Mouse (Mus musculus): ENCODE results near the gene Ube2q2.
"Not testable (repeated sequence)": the region's sequence is repeated elsewhere in the genome, so short reads cannot be mapped to it uniquely, and the experiment has no call there.

Ube2q2 gene

DNA sequence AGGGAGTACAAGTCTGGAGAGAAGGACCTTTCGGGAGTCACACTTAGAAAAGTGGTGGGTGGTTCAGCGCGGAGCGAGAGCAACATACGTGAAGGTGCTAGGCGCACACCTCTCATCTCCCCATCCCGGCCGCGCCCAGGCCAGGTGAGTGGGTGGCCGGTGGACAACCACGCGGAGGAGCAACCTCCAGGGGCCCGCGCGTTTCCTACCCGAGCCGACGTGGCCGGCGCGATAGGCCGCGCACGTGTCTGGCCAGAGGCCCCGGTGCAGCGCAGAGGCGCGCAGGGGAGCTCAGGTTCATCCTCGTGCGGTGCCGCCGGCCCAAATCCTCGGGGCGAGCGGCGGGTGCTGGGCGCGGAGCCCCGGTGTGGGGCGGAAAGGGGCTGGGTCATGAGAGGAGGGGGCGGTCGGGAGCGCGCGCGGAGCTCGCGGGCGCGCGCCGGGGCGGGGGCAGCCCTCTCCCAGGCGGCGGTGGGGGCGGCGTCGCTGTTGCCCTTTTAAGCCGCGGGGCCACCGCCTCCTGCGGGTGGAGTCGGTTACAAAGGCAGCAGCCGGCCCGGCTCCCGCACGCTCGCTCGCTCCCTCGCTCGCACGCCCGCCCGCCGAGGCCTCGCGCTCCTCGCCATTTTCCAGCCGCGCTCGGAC, at the start of gene Ube2q2:
Ube2q2 (plus strand) TSS at position 1 of the 645 bp plus-strand sequence.
- DNase-seq, result peak; percentile 68

DNA sequence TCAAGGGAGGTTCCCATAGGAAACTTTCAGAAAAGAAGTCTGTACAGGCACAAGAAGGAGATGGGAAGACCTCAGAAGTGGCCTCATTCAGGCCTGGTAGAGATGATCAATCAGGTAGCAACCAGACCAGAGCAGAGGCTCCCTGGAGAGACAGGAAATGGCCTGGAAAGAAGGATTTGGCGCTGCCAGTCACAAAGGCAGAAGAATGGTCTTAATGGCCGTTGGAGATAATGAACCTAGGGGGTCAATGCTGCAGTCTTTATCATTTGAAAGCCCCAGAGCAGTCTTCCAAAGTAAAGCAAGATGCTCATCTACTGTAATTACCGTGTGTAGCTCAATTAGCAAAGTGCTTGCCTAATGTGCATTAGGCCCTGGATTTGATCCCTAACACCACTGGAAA, 47.5 kb upstream of the Ube2q2 start:
- no peak for DNase-seq

DNA sequence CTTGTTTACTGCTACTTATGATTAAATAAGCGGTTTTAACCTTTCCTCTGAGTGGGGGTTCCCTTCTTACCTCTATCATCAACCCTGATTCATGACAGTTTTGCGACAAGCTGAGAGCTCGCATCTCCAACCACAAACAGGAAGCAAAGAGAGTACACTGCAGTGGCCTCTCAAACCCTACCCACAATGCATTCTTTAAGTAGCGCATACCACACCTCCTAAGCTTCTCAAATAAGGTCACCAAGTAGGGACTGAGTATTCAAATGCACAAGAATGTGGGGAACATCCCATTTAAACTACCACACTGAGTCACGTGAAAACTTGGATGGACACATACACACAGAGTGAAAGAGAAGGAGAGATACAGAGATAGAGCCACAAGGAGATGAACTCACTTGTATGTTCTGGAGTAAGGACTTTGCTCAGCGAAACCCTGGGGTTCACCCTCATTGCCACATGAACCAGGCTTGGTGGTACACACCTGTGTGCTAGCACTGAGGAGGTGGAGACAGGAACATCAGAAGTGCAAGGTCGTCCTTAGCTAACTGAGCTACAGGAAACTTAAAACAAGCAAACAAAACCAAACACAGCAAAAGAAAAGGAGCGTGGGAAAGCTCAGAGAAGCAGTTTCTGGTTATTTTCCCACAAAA, 46.3 kb upstream of the Ube2q2 start:
- no peak for DNase-seq

DNA sequence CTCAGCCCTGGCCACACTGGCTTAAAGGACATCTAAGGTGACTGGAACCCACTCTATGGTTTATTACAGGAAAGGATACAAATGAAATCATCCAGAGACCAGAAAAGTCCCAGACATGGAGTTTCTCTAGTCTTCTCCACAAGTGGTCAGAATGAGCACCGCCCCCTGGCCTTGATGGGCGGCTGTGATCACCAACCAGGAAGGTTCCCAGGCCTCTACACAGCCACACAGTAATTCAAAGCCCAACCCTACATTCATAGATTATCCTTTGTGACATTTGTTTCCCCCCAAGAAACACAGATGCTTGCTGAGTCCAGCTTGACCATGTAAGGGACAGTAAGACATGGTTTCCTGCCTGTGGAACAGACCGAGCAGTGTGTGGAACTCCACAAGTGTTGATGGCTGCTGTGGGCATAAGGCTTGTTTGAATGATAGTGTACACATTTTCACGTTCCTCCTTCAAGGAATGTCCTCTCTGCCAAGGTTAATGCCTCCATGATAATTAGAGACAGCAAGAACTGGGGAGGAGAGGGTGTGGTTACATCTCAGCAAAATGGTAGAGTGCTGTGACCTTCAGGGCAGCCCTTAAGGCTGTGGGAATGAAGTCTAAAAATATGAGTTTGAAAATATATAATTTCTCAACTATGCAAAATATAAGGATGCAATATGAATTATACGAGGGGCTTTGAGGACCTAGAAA, 45.6 kb upstream of the Ube2q2 start:
- DNase-seq, result no peak

DNA sequence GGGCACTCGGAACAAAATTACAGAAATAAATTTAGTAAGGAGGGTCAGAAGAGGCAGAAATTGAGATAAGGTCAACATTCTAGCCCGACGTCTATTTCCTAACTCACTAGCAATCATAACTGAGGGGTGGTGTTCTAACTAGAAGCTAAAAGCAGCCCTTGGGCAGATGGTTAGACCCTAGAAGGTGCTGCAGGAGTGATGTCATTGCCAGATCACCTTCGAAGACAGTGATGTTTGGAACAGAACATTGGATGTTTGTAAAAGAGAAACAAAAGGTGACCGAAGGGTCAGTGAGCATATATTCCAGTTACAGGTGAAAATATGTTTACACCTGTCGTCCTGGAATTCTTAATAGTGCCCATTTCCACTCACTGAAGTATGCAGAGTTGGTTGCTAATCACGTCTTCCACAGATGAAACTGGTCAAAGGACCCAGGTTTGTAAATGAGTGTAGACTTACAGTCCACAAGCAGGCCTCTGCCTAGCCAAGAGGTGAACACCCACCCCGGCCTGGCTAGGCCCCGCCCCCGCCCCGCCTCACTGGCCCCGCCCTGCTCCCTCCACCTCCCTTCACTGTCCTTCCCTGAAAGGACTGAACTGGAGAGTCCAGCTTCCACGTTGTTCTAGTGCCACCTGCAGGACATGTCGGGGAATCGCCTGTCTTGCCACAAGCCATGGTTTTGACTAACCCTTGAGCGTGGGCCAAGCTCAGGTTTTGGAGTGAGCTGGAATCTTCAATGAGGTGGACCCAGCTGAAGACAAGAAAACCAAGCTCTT, 38.4 kb upstream of the Ube2q2 start:
- DNase-seq, result peak; percentile 87

DNA sequence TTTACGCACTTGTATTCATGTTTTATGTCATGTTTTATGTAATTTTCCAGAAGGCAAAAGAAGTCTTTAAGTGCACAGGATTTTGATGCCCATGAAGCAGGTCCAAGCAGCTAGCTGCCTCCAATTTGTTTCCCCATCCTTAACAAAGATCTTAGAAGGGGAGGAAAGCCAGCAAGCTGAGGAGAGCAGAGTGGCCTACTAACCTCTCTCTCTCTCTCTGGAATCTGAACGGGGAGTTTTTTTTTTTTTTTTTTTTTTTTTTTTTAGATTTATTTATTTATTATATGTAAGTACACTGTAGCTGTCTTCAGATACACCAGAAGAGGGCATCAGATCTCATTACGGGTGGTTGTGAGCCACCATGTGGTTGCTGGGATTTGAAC, 37.8 kb upstream of the Ube2q2 start:
- not testable (repeated sequence) for DNase-seq

DNA sequence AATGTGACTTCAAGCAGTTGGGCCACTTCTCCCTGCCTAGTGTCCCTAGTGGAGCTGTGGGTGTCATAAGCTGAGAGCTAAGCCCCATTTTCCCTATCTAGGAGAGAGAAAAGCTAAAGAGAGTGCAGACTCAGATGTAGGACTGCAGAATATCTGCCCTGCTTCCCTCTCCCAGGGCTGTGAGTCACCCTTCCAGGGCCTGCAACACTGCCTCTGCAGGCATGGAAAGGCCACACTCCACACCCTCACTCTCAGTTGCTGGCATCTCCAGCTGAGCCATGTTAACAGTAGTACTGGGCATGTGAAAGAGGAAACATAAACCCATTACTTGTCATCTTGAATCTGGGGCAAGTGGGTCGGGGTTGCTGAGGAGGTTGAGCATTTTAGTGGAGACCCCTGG, 33.9 kb upstream of the Ube2q2 start:
- no peak for DNase-seq

DNA sequence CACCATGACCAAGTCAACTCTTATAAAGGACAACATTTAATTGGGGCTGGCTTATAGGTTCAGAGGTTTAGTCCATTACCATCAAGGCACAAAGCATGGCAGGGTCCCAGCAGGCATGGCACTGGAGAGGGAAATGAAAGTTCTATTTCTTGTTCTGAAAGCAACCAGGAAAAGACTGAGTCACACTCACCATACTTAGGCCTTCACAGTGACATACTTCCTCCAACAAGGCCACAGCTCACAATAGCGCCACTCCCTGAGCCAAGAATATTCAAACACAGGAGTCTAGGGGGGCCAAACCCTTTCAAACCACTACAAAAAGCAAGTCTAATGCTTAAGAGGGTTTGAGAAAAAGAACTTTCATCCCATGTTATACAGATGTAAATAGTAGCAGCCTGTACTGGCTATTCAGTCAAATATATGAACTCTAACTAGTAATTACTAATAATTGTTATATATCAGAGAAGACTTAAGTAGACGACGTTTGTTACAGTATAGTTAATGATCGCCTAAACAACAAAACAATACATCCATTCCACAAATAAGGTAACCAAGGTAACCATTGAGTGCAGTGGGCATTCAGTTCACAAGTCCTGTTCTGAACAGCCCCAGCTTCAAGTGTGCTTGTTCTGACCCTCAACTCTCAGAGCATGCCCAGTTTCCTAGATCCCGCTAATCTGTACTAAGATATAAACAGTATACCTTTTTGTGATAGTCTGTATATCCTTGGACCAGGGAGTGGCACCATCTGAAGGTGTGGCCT, 31.2 kb upstream of the Ube2q2 start:
- DNase-seq, result no peak

DNA sequence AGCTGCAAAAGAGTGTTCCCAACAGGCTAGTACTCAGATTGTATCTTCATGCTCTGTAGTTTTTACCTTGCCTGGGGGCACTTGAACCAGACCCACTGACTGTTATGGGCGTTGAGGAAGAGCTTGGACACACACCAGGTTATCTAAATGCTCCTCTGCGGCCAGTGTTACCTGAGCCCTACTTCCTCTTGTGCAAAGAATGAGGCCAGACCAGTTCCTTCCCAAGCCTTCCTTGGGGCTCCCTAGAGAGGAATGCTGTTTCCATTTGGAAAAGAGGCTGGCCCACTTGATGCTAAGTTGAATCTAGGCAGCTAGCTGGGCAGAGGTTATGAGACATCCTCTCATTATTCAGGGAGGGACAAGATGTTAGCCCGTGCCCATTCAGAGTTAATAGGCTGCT, 26.1 kb upstream of the Ube2q2 start:
- DNase-seq, result no peak

DNA sequence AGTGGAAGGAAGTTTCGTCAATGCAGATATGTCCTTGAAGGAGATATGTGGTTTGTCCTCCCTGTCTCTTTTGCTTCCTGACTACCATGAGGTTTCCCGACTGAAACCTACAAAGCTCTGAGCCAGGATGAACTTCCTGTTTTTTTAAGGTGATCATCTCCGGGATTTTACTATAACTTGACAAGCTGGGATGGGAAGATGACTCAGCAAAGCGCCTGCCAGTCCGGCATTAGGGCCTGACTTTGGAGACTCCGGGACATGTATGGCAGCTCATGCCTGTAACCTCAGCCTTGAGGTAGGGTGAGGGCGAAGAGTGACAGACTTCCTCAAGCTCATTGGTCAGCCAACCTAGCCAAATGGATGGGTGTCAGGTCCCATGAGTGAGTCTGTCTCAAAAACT, 22.9 kb upstream of the Ube2q2 start:
- DNase-seq, result no peak

DNA sequence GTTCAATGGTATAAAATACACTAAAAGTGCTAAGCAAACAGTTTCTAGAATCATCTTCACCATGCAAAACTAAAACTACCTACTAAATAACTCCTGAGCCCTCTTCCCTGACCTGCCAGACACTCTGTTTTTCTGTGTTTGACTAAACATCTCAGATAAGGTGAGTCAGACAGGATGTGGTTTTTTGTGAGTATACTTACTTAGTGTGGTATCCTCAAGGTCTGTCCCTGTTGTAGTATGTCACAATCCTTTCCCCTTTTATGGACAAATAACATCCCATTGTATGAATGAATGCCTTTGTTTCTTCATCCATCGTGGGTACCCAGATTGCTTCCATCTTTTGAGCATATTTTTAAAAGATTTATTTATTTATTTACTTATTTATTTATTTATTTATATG, 22.4 kb upstream of the Ube2q2 start:
- no peak for DNase-seq

DNA sequence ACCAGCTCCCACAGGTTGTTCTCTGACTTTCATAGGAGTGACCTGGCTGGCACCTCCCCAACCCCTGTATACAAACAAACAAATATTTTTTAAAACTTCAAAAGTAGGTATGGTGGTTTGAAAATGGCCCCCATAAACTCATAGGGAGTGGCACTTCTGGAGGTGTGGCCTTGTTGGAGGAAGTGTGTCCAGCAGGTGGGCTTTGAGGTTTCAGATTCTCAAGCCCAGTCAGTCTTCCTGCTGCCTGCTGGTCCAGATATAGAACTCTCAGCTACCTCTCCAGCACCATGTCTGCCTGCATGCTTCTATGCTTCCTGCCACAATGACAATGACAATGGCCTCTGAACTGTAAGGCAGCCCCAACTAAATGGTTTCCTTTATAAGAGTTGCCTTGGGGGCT, 16.8 kb upstream of the Ube2q2 start:
- DNase-seq, result no peak

DNA sequence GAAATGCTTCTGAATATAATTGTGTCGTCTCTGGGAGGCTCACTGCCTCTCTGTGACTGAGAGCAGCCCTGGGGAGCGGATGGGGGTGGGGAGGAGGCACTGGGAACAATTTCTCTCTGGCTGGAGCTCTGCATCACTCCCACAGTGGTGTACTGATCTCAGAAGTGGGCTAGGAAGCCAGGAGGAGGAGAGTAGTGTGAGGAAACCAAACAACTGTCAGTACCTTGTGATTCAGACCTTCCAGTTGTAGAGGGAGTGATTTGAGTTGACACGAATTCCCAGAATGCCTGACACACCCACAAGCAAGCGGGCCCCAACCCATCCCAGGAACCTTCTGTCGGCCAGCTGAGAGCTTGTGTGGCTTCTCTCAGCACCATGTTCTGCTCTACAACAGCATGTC, 12.1 kb upstream of the Ube2q2 start:
- DNase-seq, result no peak

DNA sequence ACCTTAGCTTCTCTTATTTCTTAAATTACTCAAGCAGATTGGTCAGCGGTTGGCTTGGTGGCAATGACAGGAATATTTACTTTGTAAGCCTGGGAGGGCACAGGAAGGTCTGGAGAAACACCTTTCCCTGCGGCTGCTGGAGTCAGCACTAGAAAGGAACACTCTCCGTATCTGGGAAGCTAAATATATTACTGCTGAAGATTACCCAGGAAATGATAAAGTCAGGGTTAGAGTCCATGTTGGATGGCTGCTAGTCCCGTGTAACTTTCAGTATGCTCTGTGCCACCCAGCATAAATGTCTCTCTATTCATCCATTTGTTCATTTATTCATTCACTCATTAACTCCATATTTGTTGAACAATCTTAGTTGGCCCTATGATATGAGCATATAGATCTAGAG, 11.5 kb upstream of the Ube2q2 start:
- no peak for DNase-seq

DNA sequence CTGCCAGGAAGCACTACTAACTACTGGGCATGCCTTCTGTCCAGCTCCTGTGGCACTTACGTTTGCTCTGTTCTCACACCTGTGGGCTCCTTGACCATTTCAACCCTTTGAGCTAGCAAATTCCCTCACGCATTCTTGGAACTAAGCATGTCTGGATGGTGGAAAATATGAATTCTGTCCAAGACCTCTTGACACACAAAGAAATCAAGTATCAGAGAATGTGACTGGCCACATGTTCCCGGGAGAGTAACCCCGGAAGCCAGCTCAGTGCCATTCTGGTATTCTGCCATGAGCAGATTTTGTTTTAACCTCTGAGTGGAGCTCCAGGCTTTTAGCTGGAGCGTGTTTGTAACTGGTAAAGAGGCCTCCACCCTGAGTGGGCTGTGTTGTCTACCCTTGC, 8.7 kb upstream of the Ube2q2 start:
- no peak for DNase-seq

DNA sequence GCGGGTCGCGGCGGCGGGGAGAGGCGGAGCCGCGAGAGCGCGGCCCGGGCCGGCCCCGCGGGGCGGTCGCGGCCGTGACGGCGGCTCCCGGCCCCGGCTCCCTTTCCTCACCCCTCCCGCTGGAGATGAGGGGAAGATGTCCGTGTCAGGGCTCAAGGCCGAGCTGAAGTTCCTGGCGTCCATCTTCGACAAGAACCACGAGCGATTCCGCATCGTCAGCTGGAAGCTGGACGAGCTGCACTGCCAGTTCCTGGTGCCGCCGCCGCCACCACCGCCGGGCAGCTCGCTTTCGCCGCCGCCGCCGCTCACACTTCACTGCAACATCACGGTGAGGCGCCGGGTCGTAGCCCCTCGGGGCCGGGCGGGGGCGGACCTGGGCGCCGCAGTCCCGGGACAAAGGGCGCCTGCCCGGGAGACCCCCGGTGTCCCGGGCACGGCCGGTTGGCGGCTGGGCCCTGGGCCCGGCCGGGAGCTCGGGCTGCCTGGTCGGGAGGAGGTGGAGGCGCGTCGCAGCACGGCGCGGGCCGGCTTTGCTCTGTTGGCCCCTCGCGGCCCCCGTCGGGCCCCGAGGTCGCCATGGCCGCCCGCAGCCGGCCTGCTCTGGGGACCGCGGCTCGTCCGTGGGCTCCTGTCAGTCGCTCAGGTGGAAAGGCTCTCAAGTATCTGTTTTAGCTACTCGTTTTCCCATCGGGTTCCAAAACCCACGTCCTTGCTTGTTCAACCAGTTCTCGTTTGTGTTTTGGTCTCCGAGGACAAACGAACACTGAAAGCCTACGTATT, 1.0 kb downstream of the Ube2q2 start:
- DNase-seq, result peak; percentile 50

DNA sequence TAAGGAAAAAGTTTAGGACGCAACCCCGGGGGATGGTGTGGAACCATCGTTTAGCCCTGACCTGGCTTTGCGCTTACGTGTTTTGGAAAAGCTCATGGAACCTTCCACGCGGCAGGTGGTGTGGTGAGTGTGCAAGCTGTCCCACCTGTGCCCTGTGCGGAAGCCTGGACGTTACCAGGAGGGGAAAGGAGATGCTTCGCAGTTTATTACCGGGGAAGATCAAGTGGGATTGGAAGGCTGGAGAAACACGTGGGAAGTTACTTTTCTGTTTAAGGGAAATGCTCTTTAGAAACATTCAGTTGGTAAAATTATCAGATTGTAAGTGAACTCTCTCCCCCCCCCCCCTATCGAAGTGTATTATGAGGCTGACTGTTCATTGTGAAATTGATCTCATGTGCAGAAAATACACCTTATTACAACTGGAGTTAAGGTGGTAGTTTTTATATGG, 1.6 kb downstream of the Ube2q2 start:
- peak; percentile 47 for DNase-seq

DNA sequence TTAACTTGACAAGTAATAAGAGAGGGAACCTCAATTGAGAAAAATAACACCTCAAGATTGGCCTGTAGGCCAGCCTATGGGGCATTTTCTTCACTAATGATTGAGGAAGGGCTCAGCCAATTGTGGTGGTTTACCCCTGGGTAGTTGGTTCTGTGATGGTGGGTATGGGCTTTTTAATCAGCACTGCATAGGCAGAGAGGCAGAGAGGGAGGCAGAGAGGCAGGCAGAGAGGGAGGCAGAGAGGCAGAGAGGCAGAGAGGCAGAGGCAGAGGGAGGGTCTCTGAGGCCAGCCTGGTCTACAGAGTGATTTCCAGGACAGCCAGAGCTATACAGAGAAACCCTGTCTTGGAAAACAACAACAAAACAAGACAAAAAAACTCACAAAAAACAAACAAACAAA, 2.4 kb downstream of the Ube2q2 start:
- no peak for DNase-seq

DNA sequence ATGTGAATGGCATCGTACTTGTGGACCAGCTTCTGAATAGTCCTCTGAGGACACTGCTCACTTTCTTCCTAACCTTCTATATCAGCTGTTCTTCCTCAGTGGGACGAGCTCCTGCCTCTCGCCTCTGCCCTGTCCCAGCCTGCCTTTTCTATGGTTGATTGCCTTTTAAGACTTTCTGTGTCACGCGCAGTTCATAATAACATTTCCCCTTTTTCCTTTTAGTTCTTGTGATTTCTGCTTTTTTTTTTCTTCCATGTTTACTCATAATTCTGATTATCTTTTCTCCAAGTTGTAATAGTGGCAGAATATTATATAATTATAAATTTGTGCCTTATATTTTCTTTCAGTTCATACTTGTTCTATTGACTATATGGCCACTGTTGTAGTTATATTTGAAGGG, 4.3 kb downstream of the Ube2q2 start:
- no peak for DNase-seq

DNA sequence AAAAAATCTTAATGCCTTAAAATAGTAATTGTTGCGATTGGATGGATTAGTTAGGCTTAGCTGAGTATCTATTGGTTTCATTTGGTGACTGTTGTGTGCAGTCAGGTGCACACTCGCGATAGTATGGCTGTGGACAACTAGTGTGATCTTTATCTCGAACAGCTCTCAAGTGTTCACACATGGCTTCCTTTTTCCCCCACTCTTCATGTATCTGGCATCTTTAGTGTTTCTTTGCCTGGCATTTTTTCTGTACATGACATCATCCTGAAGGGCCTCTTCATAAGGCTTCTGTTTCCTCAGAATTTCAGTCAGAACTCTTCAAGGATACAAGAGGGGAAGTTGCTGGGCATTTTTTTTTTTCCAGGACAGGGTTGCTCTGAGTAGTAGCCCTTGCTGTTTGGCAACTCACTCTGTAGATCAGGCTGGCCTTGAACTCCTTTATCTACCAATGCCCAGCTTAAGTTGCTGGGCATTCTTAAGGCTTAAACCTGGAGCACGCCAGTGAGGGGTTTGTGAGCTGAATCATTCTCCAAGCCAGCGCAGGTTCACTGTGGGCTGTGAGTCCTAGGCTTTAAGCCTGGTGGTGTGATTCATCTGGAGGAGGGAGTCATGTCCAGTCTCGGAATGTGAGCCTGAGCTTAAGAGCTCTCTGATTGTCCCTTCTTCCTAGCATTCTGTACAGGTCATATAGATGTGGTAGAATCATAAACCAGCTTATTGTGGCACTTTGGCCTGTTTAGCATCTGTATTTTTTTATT, 22.2 kb downstream of the Ube2q2 start:
- no peak for DNase-seq

DNA sequence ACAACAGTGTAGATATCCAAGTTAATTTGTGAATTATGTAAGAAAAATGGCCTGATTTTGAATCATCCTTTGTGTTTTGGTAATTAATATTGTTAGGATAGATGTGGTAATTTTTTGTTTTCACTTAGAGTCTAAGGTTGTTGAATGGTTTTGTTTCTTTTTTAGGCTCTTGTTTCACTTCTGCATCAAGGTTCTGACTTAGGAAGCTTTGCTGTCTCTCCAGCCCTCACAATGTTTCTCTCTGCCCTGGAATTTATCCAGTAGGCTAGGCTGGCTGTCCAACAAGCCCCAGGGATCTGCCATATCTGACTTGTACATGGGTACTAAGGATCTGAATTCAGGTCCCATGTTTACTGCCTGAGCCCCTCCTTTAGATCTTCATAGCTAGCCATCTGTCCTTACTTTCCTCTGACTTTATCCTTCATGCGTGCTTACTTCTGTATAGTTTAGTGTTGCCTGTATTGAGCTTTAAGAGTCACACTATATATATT, 23.6 kb downstream of the Ube2q2 start:
- DNase-seq, result no peak

Measured in cerebellum, adult 11 months (tissue).